Mouse (Mus musculus) layer of hippocampus, adult 9-11 months (tissue): Measurements from ENCODE around the gene Hoxa13.

Source experiments
- DNase-seq: peaks from one replicate; pipeline ENCODE4 v3.0.0; 2022

Gene Hoxa13

DNA sequence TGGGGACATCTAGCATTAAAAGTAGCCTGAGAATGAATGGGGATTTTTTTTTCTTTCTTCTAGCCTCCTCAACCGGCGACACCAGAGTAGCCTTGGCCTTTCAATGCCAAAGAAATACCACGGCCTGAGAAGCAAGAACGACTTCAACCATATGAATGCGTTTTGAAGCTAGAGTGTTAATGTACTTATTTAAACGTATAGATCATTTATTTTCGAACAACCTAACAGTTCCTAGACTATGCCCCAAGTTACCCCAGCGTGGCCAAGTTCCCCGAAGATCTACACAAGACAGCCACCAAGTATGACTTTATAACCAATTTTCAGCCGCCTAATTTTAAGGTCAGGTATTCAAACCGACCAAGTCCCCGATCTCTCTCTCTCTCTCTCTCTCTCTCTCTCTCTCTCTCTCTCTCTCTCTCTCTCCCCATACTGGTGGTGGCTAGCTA is 39.8 kb downstream of the Hoxa13 start:
- DNase-seq: no peak

DNA sequence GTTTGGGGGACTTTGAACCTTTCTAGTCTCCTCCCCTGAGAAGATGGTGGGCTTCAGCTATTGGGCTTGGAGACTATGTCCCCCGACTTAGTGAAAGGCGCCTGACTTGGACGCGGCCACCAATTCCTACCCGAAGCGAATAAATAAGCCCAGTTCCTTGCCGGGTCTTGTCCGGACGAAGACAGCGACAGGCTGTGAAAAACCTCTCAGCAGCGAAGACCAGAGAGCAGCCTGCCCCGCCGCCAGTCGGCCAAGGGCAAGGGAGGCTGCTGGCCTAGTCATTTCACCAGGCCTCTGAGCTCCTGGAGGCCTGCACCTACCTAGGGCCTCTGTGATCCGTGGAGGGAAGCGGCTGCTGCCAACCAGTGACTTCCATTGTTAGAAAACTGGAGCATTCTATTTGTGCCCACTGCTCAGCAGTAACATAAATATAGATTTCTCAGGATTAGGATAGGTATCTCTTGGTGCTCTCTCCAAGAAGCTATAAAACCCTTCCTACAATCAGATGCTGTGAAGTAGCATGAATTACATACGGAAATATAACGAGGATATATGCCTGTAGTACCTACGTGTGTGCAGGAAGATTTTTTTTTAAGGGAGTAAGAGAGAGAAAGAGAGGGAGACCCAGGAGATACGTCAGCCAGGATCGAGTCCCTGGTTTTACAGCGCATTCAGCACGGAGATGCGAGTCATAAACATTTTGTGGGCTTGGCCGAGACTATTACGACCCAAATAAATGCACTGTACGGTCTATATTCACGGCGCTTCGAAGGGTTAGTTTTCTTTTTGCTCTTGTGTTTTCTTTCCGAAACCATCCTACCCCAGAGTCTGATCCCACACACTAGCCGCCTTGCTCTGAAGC is 40.4 kb downstream of the Hoxa13 start:
- DNase-seq: no peak

DNA sequence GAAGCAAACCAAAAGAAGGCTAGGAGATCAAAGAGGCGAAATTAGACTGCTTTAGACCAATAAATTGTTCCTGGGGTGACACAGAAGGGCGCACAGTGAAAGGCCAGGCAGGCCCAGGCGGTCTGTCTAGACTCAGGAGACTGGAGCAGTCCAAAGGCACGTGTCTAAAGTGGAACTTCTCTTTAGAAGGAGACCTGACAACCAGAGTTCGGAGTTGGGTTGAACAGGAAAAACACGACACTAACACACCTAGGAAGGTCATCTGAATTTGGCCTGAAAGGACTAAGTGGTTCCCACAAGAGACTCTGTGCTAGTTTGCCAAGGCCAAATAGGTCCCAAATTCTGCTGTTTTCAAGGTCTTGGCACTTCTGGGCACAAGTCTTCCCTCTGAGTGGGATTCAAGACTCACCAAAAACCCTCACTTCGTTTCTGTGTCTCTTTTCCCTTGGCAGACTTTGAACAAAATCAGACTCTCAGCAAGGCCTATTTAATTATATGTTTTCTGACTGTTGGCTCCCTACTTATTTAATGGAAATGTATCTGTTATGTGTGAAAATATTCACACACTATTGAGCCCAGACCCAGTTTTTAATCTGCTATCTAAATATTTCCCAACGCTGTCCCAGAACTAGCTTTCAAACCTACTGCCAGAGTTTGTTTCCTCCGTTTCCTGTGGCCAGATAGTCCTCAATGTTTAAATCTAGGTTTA is 41.3 kb downstream of the Hoxa13 start:
- no peak for DNase-seq

DNA sequence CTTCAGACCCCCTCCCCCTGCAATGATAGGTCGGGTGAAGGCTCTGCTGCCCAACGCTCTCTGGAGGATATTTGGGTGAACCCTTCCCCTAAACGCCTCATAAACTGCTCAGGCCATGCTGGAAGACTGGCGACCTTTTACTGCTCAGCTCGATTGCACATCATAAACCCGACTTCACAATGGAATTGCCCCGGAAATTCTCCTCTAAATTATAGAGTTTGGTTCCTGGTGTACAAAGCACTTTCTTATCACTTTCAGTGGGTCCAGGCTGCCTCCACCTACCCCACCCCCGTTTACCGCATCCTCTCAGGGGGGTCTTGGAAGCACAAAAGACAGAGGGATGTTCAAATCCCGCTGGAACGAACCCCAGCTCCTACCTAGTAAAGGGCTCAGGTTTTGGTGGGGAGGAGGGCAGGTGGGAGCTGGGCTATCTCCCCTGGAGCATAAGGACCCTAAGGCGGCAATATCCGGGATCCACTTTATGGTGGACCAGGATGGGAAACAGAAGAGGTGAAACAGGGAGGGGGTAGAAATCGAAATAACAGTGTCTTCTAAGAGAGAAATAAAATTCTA is 42.0 kb downstream of the Hoxa13 start:
- no peak for DNase-seq

DNA sequence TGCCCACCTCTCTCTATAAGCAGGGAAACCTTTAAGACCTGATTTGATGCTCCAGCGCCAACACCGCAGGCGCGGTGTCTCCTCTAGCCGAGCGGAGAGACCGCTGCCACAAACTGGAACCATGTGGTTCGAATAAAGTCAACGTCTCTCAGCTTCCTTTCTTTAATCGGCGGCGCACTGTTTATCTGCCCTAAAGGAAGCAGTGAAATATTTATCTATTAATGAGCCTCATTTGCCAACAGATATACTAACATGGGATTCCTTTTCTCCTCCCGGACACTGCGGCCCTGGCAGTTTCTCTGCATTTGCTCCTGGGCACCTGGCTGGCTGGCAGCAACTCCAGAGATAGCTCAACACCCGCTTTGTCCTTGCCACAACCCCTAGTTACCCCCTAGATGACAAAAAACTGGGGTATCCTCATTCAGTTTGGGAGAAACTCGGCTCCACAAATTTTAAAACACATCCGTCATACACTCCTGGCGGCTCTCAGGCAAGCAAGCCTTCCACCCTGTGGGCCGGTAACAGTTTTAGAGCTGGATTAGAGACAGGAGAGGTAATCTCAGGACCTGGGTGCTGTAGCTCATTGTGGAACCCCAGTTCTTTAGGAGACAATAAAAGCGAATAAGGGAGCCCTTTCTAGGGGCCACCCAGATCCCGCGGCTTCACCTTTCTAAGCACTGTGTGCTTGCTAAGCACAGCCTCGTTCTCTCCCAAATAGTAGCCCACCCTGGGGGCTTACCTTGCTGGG is 42.6 kb downstream of the Hoxa13 start:
- DNase-seq: no peak

DNA sequence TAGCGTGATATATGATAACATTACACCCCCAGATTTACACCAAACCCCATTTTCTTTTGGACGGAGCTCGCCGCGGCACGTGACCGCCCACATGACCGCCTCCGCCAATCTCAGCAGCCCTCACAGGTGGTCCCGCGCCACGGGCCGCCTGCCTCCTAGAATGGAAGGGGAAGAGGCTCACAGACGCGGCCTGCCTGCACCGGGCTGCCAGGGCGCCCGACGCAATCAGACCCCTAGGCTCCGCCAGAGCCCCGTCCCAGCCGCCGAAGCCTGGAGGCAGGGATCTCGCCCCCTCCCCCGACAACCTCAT is 43.3 kb downstream of the Hoxa13 start:
- DNase-seq: no peak

DNA sequence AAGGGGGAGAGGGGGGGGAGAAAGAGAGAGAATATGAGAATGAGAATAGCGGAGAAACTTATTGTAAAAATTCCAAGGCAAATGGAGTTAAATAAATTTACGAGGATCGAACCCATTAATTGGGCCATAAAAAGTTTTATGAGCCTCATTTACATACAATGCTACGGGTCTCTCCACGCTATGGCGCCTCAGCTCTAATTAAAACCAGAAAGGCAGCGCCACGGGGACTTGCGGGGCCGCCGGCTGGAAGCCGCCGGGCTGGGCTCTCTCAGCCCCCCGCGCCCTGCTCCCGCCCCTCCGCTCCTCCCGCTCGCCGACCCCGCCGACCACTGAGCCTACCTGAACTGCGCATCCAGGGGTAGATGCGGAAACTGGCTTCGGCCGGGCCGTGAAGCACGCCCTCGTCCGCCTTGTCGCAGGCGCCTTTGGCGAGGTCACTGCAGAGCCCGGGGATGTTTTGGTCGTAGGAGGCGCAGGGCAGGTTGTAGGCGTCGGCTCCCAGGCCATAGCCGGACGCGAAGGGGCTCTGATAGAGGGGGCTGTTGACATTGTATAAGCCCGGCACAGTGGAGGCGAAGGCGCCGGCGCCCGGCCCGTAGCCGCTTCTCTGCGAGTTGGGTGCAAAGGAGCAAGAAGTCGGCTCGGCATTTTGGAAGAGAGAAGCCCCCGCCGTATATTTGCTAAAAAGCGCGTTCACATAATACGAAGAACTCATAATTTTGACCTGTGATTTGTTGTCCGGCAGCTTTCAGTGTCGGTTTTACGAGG is 43.8 kb downstream of the Hoxa13 start:
- no peak for DNase-seq

DNA sequence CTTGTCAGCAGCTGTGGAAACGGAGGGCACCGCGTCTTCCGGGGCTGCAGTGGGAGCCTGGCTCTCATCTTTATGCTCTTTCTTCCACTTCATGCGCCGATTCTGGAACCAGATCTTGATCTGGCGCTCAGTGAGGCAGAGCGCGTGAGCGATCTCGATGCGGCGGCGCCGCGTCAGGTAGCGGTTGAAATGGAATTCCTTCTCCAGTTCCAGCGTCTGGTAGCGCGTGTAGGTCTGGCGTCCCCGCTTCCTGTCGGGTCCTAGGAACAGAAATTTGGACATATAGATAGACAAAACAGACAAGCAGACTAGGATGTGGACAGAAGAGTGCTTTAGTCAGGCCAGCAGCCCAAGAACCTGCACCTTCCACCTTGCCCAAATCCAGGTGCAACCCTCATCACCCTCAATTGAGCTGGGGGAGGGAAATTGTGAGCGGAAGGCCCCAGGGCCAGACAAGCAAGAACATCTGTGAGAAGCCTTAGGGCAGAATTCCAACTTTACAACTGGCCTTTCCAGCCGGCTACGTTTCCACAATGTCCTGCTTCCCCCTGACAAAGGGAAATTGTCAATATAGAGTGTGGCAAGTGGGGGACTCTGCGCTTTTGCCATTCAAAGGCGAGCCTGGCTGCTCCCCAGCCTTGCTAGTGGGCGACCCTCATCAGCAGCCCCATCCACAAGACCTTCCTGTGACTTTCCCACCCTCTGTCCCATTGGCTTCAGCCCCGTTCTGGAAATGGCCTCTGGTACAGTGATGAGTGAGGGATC is 44.7 kb downstream of the Hoxa13 start:
- no peak for DNase-seq

DNA sequence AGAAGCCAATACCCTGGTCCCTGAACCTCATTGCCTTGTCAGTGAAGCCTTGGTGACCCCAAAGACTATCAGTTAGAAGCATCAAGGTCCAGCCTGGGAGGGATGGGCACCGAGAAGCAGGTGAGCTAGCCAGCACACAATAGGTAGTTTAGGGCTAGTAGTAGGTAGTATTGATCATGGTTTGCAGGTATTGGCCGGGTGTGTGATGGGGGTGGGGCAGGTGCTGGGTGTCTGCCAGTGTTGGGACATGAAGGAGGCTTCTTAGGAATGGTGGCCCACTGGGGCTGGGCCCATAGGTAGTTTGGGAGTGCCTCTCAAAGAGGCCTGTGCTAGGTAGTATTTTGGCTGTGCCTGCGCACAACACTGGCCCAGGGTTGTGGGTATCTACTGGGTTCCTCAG is 45.6 kb downstream of the Hoxa13 start:
- no peak for DNase-seq

DNA sequence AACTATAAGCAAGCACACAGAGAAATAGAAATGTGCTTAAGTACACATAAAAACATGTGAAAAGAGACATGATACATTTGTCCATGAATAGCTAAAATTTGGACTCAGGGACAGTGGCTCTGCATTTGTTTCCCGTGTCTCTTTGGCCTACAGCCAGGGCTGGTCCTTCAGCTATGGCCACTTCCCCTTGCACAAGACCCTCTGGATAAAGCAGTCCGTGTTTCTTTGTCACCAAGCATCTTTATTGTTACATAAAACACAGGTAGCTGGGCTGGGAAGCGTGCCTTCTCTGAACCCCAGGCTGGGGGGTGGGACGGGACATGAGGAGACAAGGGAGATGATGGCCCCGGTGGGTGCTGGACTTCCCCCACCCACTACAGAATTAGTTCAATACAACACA is 46.4 kb downstream of the Hoxa13 start:
- no peak for DNase-seq

DNA sequence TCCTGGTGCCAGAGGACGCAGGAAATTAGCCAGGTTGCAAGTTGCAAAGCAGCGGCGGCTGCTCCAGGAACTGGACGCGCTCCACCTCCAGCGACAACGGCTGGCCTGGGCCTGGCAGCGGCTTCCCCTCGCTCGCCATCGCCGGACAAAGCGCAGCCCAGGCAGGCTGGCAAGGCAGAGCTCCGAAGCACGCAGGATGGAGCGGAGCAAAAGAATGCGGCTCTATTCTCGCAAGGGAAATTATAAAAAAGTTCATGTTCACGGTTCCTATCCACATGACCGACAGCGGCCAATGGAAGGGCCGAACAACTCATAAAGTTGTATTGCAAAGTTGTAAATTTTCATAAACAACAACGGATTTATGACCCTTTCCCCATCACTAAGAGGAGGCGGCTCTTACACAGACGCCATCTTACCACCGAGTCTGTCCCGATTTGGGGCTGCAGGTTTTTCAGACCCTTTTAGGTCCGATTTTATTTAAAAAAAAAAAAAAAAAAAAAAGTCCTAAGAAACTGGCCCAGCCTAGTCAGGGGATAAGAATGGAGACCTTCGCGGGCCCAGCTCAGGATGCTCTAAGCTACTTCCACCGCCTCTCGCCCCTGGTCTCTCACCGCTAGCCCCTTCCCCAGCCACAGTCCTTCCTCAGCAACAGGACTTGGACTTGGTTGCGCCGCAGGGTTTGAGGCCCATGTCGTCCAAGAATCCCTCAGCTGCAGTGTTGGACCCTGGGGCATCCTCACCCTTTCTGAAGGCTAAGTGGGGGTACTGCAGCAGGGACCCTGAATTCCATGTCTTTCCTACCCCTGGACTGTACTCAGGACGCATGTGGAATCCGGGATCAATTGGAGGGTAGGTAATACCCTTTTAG is 47.3 kb downstream of the Hoxa13 start, which contains the start of the genes Hoxa3 and Gm28308:
Hoxa3 (minus strand) TSS at position 218 of the 868 bp plus-strand sequence.
Gm28308 (minus strand) TSS at position 221 of the 868 bp plus-strand sequence.
- DNase-seq: no peak

DNA sequence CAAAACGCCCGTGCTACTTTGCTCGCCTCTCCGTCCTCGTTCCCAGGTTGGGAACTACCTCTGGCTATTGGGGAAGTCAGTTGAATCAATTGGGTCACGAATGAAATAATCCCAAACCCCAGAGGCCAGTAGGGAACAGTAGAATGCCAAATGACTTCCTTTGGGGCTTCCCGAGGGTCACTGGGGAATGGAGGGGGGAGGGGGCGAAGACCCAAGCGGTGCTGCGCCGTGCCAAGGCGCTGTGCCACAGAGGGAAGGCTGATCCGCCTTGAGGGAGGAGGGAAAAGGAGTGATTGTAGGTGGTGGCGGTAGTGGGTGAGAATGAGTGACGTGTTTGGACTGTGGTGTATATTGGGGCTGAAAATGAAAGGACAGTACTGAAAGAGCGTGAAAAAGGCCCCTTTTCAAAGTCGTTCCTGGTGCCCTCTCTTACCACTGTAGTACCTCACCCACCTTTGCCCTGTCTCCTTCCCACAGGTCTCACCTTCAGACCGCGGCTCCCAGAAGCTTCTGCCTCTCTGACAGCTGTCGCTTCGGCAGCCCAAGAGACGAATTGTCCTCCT is 48.0 kb downstream of the Hoxa13 start:
- no peak for DNase-seq

DNA sequence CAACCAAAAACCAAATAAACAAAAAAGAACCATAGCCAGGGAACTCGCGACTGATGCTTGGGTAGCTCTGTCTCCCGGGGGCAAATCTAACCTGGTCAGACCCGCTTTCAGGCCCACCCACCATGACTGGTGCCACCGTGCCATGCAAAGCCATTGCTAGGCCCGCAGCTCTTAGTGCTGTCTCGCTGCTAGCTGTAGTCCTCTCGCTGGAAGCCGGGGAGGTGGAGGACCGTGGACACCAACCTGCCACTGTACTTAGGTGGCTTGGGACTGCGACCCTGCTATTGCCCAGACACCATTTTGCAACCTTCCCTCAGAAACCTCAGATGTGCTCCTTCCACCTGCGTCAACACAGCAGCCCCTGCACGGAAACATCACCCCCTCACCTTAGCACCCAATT is 48.7 kb downstream of the Hoxa13 start:
- DNase-seq: no peak

DNA sequence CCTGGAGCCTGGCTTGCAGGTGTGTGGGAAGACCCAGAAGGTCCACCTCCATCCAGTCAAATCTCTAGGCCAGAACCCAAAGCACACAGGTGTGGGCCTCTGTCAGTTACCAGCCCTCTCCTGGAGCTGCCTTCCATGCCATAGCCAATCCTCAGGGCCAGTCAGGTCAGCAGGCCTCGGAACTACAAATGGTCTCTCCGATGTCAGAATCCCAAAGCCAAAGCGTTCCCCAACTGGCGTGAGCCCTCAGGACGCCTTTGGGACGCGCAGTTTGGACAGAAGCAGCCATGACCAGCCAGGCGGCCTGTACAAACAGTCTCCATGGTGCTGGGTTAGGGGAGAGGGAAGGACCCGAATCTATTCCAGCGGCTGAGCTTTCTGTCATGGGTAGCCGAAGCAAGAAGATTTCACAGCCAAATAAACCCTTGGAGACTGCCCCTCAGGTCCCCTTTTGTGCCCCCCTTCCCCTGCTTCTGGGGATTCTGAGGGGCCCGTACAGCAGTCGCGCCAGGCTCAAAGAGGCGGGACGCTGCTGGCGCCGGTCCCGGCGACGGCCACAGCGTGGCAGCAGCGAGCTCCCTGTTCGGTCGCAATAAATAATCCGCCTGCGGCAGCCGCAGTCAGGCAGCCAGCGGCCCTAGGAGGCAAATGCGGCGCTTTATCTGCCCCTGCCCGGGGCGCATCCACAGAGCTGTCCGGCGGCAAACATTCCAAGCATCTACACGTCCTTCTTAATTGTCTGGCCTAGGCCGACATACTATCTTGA is 49.3 kb downstream of the Hoxa13 start:
- peak; percentile 26 for DNase-seq

DNA sequence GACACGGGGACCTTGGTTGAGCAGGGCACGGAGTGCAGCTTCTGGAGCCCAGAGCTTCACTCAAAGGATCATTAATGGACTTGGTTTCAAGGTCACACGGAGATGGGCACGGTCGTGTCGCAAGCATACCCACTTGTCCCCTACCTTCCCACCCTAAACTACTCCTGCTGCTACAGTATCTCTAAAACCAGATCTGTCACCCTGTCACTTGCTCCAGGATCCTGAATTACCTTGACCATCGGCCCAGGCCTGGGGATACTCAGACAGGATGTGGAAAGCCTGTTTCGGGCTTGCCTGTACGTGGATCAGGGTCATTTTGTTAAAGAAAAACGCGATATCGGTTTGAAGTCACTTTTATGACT is 51.0 kb downstream of the Hoxa13 start:
- no peak for DNase-seq

DNA sequence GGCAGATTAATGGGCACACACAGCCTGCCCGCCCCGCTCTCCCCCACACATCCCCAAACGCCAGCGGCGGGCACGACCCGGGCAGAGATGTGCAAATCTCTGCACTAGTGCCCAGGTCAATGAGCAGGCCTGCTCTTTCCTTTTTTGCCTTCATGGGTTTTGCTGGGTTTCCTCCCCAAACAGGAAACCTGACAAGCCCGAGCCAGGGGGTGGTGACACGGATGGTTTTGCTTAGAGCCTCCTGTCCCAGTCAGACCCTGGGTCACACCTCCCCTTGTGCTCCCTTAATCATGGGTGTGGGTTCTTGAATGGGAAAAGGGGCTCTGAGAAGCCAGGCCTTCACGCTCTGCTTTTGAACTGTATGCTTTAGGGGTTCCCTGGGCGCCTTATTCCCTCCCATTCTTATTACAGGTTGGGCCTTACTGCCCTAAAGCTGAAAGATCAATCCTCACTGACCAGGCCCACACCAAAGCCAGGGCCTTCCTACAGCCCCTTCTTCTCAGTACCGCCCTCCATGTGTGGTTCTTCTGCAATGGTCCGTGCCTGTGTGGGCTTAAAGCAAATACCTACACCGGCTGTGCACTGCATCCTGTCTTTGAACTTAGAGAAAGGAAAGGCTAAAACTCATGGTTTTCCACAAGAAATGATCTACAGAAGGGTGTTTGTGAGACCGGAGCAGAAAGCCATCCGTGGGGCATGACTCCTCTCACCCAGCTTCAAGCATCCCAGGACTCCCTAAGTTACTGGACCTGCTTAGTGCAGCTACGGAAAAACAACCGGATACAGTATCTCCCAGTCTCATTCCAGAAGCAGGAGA is 51.6 kb downstream of the Hoxa13 start:
- DNase-seq: no peak

DNA sequence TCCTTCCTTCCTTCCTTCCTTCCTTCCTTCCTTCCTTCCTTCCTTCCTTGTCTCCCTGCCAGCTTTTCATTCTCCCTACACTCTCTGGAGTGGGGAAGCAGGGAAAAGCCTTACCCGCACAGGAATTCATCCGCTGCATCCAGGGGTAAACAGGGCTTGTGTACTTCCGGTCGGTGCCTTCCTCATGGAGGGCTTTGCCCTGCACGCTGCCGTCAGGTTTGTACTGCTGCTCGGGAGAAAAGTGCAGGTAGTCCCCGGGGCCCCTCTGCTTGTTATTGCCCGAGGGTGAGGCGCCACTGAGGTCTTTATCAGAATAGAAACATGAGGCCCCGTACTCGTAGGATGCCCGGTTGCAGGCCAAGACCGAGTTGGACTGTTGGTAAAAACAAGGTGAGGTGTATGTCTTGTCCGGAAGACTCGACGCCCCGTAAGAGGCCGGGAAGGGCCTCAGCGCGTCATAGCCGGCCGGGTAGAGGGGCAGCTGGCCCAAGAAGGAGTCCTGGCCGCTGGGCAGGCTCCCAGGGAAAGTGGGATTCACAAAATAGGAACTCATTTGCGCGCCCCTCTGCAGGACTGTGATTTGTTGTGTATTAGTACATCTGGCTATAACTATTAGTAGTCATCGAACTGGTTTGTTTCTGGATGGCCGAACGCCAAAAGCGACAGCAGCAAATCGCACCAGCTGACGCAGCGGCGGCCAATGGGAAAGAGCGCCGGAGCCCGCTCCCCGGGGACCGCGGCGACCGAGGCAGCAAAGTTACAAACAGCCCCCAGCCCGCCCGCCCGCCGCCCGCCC is 52.4 kb downstream of the Hoxa13 start, which contains the start of gene Hoxa6:
Hoxa6 (minus strand) TSS at position 651 of the 796 bp plus-strand sequence.
- DNase-seq: no peak
